Mouse (Mus musculus) cerebellum, adult 18-20 months (tissue): ENCODE results near the gene Rfx4.
A peak's percentile ranks its signal among the peaks of the same experiment; 100 is the strongest.

Experiments
- DNase-seq, 2 experiments: peaks; one replicate each; pipeline ENCODE4 v3.0.0; 2021

The Rfx4 gene

GRCm38 (mm10) chr10:84915476-84915875 is 159.6 kb downstream of the Rfx4 start:
- no peak for DNase-seq

- peak; percentile 98 for DNase-seq
Observed at GRCm38 (mm10) chr10:84916810-84917730, 161.2 kb downstream of the Rfx4 start, which contains the start of gene Ric8b. Gene Ric8b (plus strand): TSS chr10:84917616.

GRCm38 (mm10) chr10:84917731-84918095 is 161.9 kb downstream of the Rfx4 start:
- no peak for DNase-seq

- DNase-seq, result no peak
Observed at GRCm38 (mm10) chr10:84926336-84926735, 170.5 kb downstream of the Rfx4 start.

GRCm38 (mm10) chr10:84926885-84927284 is 171.0 kb downstream of the Rfx4 start:
- DNase-seq, result no peak

- DNase-seq, result no peak
Observed at GRCm38 (mm10) chr10:84928465-84928864, 172.6 kb downstream of the Rfx4 start.

GRCm38 (mm10) chr10:84935553-84936209 is 179.8 kb downstream of the Rfx4 start:
- DNase-seq, result no peak

GRCm38 (mm10) chr10:84936832-84937515 is 181.1 kb downstream of the Rfx4 start:
- DNase-seq, result no peak

- no peak for DNase-seq
Observed at GRCm38 (mm10) chr10:84938094-84938820, 182.4 kb downstream of the Rfx4 start.

GRCm38 (mm10) chr10:84938886-84939285 is 183.0 kb downstream of the Rfx4 start:
- no peak for DNase-seq

GRCm38 (mm10) chr10:84940356-84940755 is 184.5 kb downstream of the Rfx4 start:
- no peak for DNase-seq

GRCm38 (mm10) chr10:84945692-84946091 is 189.8 kb downstream of the Rfx4 start:
- DNase-seq, result no peak

GRCm38 (mm10) chr10:84948970-84949683 is 193.3 kb downstream of the Rfx4 start:
- no peak for DNase-seq

GRCm38 (mm10) chr10:84949684-84950010 is 193.8 kb downstream of the Rfx4 start:
- DNase-seq, result no peak

- no peak for DNase-seq
Observed at GRCm38 (mm10) chr10:84950384-84950783, 194.5 kb downstream of the Rfx4 start.

- no peak for DNase-seq
Observed at GRCm38 (mm10) chr10:84954236-84954635, 198.4 kb downstream of the Rfx4 start.
